Mouse (Mus musculus) layer of hippocampus, postnatal 10 days (tissue): Measurements from ENCODE around the gene Pigl. TPM values are rescaled to one million over a fixed set of nuclear protein-coding genes. Genes with fewer than 3 reads are reported as not detected.
"Not testable (repeated sequence)": the region's sequence is repeated elsewhere in the genome, so short reads cannot be mapped to it uniquely, and the experiment has no call there.

Experiments
- DNase-seq, 2 experiments: peaks; one replicate each; pipeline ENCODE4 v3.0.0; 2021; ENCODE audit warnings: low spot score in 2 of 2
- total RNA-seq, 2 experiments: library from RNA; stranded (reverse); gene quantifications; 2 replicates each; pipeline ENCODE4 v1.2.3; 2021

Gene Pigl
- total RNA-seq, 2 experiments from 2014 or later: 7.0 to 7.6 TPM

GRCm38 (mm10) chr11:62466546-62466945 is 8.3 kb downstream of the Pigl start:
- no peak for DNase-seq

GRCm38 (mm10) chr11:62467289-62467688 is 9.0 kb downstream of the Pigl start:
- DNase-seq: not testable (repeated sequence)

GRCm38 (mm10) chr11:62470451-62470850 is 12.2 kb downstream of the Pigl start:
- no peak for DNase-seq

GRCm38 (mm10) chr11:62473516-62473915 is 15.3 kb downstream of the Pigl start:
- DNase-seq: no peak

GRCm38 (mm10) chr11:62476156-62476555 is 17.9 kb downstream of the Pigl start:
- no peak for DNase-seq

GRCm38 (mm10) chr11:62478931-62479330 is 20.7 kb downstream of the Pigl start:
- DNase-seq: no peak

GRCm38 (mm10) chr11:62479581-62479980 is 21.3 kb downstream of the Pigl start:
- no peak for DNase-seq

GRCm38 (mm10) chr11:62486949-62487348 is 28.7 kb downstream of the Pigl start:
- DNase-seq: no peak

GRCm38 (mm10) chr11:62487540-62488350 is 29.5 kb downstream of the Pigl start:
- no peak for DNase-seq

- no peak for DNase-seq
Observed at GRCm38 (mm10) chr11:62493701-62494100, 35.4 kb downstream of the Pigl start.

GRCm38 (mm10) chr11:62494754-62495275 is 36.6 kb downstream of the Pigl start:
- DNase-seq: peak; percentile 26 to 48

GRCm38 (mm10) chr11:62495276-62495801 is 37.1 kb downstream of the Pigl start:
- peak in 1 of 2 experiments; percentile 6 for DNase-seq

GRCm38 (mm10) chr11:62496151-62496715 is 38.0 kb downstream of the Pigl start:
- DNase-seq: peak in 1 of 2 experiments; percentile 15

GRCm38 (mm10) chr11:62497181-62497580 is 38.9 kb downstream of the Pigl start:
- no peak for DNase-seq

- DNase-seq: no peak
Observed at GRCm38 (mm10) chr11:62498802-62499201, 40.5 kb downstream of the Pigl start.

- DNase-seq: no peak
Observed at GRCm38 (mm10) chr11:62500529-62500928, 42.3 kb downstream of the Pigl start.

- no peak for DNase-seq
Observed at GRCm38 (mm10) chr11:62507683-62508082, 49.4 kb downstream of the Pigl start.

GRCm38 (mm10) chr11:62508365-62508764 is 50.1 kb downstream of the Pigl start:
- not testable (repeated sequence) for DNase-seq

GRCm38 (mm10) chr11:62508816-62509215 is 50.6 kb downstream of the Pigl start:
- not testable (repeated sequence) for DNase-seq

- no peak for DNase-seq
Observed at GRCm38 (mm10) chr11:62509571-62509970, 51.3 kb downstream of the Pigl start.

- no peak for DNase-seq
Observed at GRCm38 (mm10) chr11:62510956-62511355, 52.7 kb downstream of the Pigl start.
